Mouse (Mus musculus): ENCODE measurements at regions not wholly inside any gene's neighbourhood (a gene's known extent, or its start where the extent isn't known, plus 50 kb on each side); places are given as distances from the start of the nearest gene placed in this dataset.

GRCm38 (mm10) chr3:38257843-38258290 lies 226.8 kb downstream of the Ankrd50 start:
- in situ Hi-C loops (cut with MboI; ENCODE audit: low sequenced_read_pairs): loop anchor here (25.0 kb wide), 1 partner anchor 579 kb away; no protein-coding TSS in a partner anchor

GRCm38 (mm10) chr3:38257076-38257842 lies 227.4 kb downstream of the Ankrd50 start:
- in situ Hi-C loops (cut with MboI; ENCODE audit: low sequenced_read_pairs): loop anchor here (25.0 kb wide), 1 partner anchor 580 kb away; no protein-coding TSS in a partner anchor

GRCm38 (mm10) chr3:38255674-38256073 lies 229.0 kb downstream of the Ankrd50 start:
- in situ Hi-C loops (cut with MboI; ENCODE audit: low sequenced_read_pairs): loop anchor here (25.0 kb wide), 1 partner anchor 582 kb away; no protein-coding TSS in a partner anchor

GRCm38 (mm10) chr3:38254896-38255295 lies 229.7 kb downstream of the Ankrd50 start:
- in situ Hi-C loops (cut with MboI; ENCODE audit: low sequenced_read_pairs): loop anchor here (25.0 kb wide), 1 partner anchor 582 kb away; no protein-coding TSS in a partner anchor

GRCm38 (mm10) chr3:38251592-38251991 lies 233.1 kb downstream of the Ankrd50 start:
- in situ Hi-C loops (cut with MboI; ENCODE audit: low sequenced_read_pairs): loop anchor here (25.0 kb wide), 1 partner anchor 586 kb away; no protein-coding TSS in a partner anchor

GRCm38 (mm10) chr3:38250552-38250951 lies 234.1 kb downstream of the Ankrd50 start:
- in situ Hi-C loops (cut with MboI; ENCODE audit: low sequenced_read_pairs): loop anchor here (25.0 kb wide), 1 partner anchor 587 kb away; no protein-coding TSS in a partner anchor

- in situ Hi-C loops (cut with MboI; ENCODE audit: low sequenced_read_pairs): no loop called here
Measured at GRCm38 (mm10) chr3:38248941-38249340, 235.7 kb downstream of the Ankrd50 start.

- in situ Hi-C loops (cut with MboI; ENCODE audit: low sequenced_read_pairs): no loop called here
Measured at GRCm38 (mm10) chr3:38246439-38246838, 238.2 kb downstream of the Ankrd50 start.

- in situ Hi-C loops (cut with MboI; ENCODE audit: low sequenced_read_pairs): no loop called here
Measured at GRCm38 (mm10) chr3:38243209-38243608, 241.4 kb downstream of the Ankrd50 start.

GRCm38 (mm10) chr3:38237616-38238015 lies 247.0 kb downstream of the Ankrd50 start:
- in situ Hi-C loops (cut with MboI; ENCODE audit: low sequenced_read_pairs): no loop called here

- in situ Hi-C loops (cut with MboI; ENCODE audit: low sequenced_read_pairs): no loop called here
Measured at GRCm38 (mm10) chr3:38235736-38236083, 248.9 kb downstream of the Ankrd50 start.

GRCm38 (mm10) chr3:38235033-38235735 lies 249.5 kb downstream of the Ankrd50 start:
- in situ Hi-C loops (cut with MboI; ENCODE audit: low sequenced_read_pairs): no loop called here

GRCm38 (mm10) chr3:38234534-38234933 lies 250.1 kb downstream of the Ankrd50 start:
- in situ Hi-C loops (cut with MboI; ENCODE audit: low sequenced_read_pairs): no loop called here

GRCm38 (mm10) chr3:38234006-38234405 lies 250.6 kb downstream of the Ankrd50 start:
- in situ Hi-C loops (cut with MboI; ENCODE audit: low sequenced_read_pairs): no loop called here

- in situ Hi-C loops (cut with MboI; ENCODE audit: low sequenced_read_pairs): no loop called here
Measured at GRCm38 (mm10) chr3:38233091-38233490, 251.6 kb downstream of the Ankrd50 start.

GRCm38 (mm10) chr3:38232111-38233076 lies 252.2 kb downstream of the Ankrd50 start:
- in situ Hi-C loops (cut with MboI; ENCODE audit: low sequenced_read_pairs): no loop called here

- in situ Hi-C loops (cut with MboI; ENCODE audit: low sequenced_read_pairs): no loop called here
Measured at GRCm38 (mm10) chr3:38231506-38231905, 253.1 kb downstream of the Ankrd50 start.

- in situ Hi-C loops (cut with MboI; ENCODE audit: low sequenced_read_pairs): no loop called here
Measured at GRCm38 (mm10) chr3:38230796-38231195, 253.8 kb downstream of the Ankrd50 start.

GRCm38 (mm10) chr3:38229686-38230085 lies 255.0 kb downstream of the Ankrd50 start:
- in situ Hi-C loops (cut with MboI; ENCODE audit: low sequenced_read_pairs): no loop called here

- in situ Hi-C loops (cut with MboI; ENCODE audit: low sequenced_read_pairs): no loop called here
Measured at GRCm38 (mm10) chr3:38229051-38229450, 255.6 kb downstream of the Ankrd50 start.

GRCm38 (mm10) chr3:38227596-38227995 lies 257.0 kb downstream of the Ankrd50 start:
- in situ Hi-C loops (cut with MboI; ENCODE audit: low sequenced_read_pairs): no loop called here

All from CH12F3 (cell line).